ENCODE assay signal across 29 mouse cellular contexts in the genomic region with DNA sequence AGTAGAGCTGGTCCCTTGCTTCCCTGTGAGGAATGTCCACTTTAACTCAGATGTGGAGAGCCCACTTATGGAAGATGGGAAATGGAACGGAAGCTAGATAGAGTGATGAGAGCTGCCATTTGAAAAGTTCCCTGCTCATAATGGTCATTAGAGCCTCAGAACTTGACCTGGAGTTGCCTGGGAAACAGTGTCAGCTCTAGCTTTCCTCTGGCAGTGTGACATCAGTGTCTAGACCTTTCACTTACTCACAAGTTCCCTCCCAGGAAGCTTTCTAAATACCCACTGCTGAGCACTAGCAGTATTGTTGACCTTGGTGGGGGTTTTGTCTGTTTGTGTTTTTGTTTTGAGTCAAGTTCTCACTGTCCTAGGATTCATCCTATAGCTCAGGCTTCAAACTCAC. TPM values are rescaled to one million over a fixed set of nuclear protein-coding genes. Genes with fewer than 3 reads are reported as not detected.
DNase-seq lines count a peak whose midpoint lies in the region; ATAC-seq and TF ChIP-seq lines count a peak whose summit lies in the region.
"Had no signal": no experiment of that assay in that cellular context is flagged by ENCODE, and none has a peak within 500 bp of the region (broad histone marks: within the 10 kb centered on the region; RNA-seq: fewer than 3 reads in every experiment).

No protein-coding gene starts in this region.

- no peak for TF ChIP-seq POLR2A in lung, adult 2 months (IDR thresholded peaks at IDR 0.05; ENCODE audit: borderline replicate concordance, extremely low read depth, low read depth, low read length)

- DNase-seq in CD4-positive, CD25-positive, alpha-beta regulatory T cell, adult 2 months (ENCODE audit: low read depth, low spot score): peak; percentile 58
- peak; percentile 49 for DNase-seq in lung, postnatal 36 days
- DNase-seq in lung, adult 2 months: no peak
- peak; percentile 44 for DNase-seq in fibroblast of lung, adult 2 months (ENCODE audit: low read depth)
- DNase-seq in retina, postnatal 1 day: peak; percentile 18
- DNase-seq in heart, postnatal 14 days: no peak
- DNase-seq in ovary, postnatal 36 days (ENCODE audit: low spot score): no peak
- DNase-seq: adrenal gland, adult 8-10 months; cerebellum, adult 11-12 months; cerebellum, adult 9-11 months; cerebellum, postnatal 36 days; heart, adult 18-20 months; heart, postnatal 10 days had no signal

- ATAC-seq in CD4-positive, CD25-positive, alpha-beta regulatory T cell, adult 4 months: no peak
- ATAC-seq: activated CD4-positive, CD25-positive, alpha-beta regulatory T cell, adult 4 months; forebrain, embryonic 15.5 days; hindbrain, postnatal 0 days; intestine, embryonic 15.5 days; Patski had no signal

- WGBS in lung, adult 2 months: 63% methylated on average over 1 of the region's 1 CpGs

- TF ChIP-seq CTCF in lung, adult 2 months (IDR thresholded peaks at IDR 0.05; ENCODE audit: insufficient read depth, low read length): no peak

- no peak overlapping the region for H3K4me3 ChIP-seq in lung, adult 2 months (replicated peaks; ENCODE audit: extremely low read depth, low read depth, low read length)
- H3K4me3 ChIP-seq: embryonic facial prominence, embryonic 13.5 days; forebrain, embryonic 10.5 days; forebrain, embryonic 15.5 days; heart, embryonic 10.5 days; hindbrain, embryonic 13.5 days; intestine, embryonic 15.5 days had no signal

- intact Hi-C loops in heart, postnatal 14 days (cut with DNase I): no loop called here

- H3K4me1 ChIP-seq in lung, adult 2 months (ENCODE audit: control insufficient read depth, insufficient read depth, low read length): no peaks in the 10 kb centered on the region; the same call in 1 of the 2 replicates
- H3K4me1 ChIP-seq: embryonic facial prominence, embryonic 13.5 days; heart, embryonic 10.5 days; hindbrain, embryonic 13.5 days; intestine, embryonic 15.5 days had no signal

RNA-seq across cellular contexts. Expression of a gene that starts 15.2 kb away (rescaled TPM):
- polyA plus RNA-seq in CD4-positive, CD25-positive, alpha-beta regulatory T cell, adult 4 months (2017; shearing (Covaris generic)): under 1 TPM; 0.28 to 0.96 TPM
- polyA plus RNA-seq in lung, adult 2 months (2012; rRNA removed): not detected in 2 replicates
- not detected for total RNA-seq in heart, postnatal 14 days (2021)
- total RNA-seq: adrenal gland, adult 8-10 months; G1E; gastrocnemius, adult 8-10 months; gastrocnemius, postnatal 4 days; heart, adult 18-20 months; heart, postnatal 10 days; hematopoietic stem cell, adult 5-6 weeks; hindbrain, postnatal 0 days had no signal
- polyA plus RNA-seq: C2C12; embryonic facial prominence, embryonic 13.5 days; forebrain, embryonic 10.5 days; forebrain, embryonic 15.5 days; G1E; heart, embryonic 10.5 days; heart, embryonic 14.5 days; hindbrain, embryonic 13.5 days; hindbrain, postnatal 0 days; intestine, embryonic 15.5 days; Patski had no signal

Comparison
In these comparisons a context has a peak if more than half of its experiments do, and no peak if none do; other contexts are left out.
1. DNase-seq: peak in CD4-positive, CD25-positive, alpha-beta regulatory T cell, adult 2 months (single experiment), lung, postnatal 36 days (single experiment), fibroblast of lung, adult 2 months (single experiment) and retina, postnatal 1 day (single experiment); none in lung, adult 2 months (single experiment), heart, postnatal 14 days (0 of 2) and ovary, postnatal 36 days (single experiment).